Mouse (Mus musculus) liver, adult (tissue): ENCODE data around the gene Adh6a.

Source experiments
- GATA4 ChIP-seq: IDR thresholded peaks from 2 replicates; pipeline ENCODE4 v1.6.1; 2014; ENCODE audit warnings: mild to moderate bottlenecking, low read length; ENCODE audit not compliant: insufficient replicate concordance

Gene Adh6a

DNA sequence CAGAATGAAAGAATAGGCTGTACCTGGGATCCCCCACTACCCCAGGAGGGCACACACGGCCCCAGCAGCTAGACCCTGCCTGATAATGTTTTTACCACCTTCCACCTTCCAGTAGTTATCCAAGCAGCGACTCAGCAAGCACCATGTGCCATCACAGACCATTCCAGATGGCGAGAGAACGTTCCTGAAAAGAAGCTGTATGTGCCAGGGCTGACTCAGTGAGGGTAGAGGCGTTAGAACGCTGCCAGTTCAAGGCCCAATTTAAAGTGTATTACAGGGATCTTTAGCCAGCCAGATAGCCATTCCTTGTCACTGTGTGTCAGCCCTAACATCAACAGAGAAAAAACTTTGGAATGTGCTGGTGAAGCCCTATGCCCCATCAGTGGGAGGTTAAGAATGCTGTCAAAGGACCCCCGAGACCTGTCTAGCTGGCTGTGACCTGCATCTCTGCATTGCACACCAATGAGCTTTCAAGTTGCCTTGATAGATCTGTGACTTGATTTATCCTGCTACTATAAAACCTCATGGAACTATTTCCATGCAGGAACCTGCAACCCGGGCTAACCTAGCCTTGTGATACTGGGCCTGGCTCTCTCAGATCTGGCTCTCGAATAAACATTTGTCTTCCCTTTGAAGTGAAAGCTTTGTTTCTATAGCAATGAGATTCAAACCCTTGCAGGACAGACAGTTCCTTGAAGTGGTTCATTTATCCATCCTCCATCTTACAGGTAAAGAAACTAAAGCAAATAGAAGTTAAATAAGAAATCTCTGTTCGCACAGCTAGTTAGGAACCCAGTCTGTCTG, 7.4 kb upstream of the Adh6a start:
- TF ChIP-seq GATA4, result no peak

DNA sequence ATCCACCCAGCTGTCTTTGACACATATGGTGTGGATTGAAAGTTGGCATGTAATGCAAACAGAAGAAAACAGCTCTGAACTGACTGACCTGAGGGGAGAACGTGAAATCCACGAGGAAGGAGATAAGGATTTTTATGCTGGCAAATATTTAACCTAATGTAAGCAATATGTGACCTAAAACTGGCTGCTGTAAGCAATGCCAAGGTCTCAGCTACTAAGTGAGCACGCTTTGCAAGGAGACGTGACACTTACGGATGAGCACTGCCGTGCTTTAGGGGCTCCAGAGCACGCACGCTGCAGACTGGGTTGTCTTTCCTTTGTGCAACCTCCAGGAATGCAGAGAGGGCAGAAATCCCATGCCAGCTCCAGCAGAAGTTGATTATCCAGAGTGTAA, 6.8 kb upstream of the Adh6a start:
- peak; percentile 45; the same call in 1 of the 2 replicates for TF ChIP-seq GATA4

- TF ChIP-seq GATA4, result no peak
Observed at GRCm38 (mm10) chr3:138309910-138310309, 3.2 kb upstream of the Adh6a start.

DNA sequence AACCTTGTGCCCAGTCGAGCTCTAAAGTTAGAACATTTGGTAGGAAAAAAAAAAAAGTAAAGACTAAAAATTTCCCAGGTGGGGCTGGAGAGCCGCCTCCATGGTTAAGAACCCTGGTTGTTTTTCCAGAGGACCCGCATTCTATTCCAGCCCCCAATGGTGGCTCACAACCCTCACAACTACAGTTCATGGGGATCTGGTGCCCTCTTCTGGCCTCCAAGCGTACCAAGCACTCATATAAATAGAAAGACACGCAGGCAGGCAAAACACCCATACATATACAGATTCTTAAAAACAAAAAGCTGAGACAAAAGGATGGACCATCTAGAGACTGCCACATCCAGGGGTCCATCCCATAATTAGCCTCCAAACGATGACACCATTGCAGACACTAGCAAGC, 2.1 kb upstream of the Adh6a start:
- TF ChIP-seq GATA4, result no peak

DNA sequence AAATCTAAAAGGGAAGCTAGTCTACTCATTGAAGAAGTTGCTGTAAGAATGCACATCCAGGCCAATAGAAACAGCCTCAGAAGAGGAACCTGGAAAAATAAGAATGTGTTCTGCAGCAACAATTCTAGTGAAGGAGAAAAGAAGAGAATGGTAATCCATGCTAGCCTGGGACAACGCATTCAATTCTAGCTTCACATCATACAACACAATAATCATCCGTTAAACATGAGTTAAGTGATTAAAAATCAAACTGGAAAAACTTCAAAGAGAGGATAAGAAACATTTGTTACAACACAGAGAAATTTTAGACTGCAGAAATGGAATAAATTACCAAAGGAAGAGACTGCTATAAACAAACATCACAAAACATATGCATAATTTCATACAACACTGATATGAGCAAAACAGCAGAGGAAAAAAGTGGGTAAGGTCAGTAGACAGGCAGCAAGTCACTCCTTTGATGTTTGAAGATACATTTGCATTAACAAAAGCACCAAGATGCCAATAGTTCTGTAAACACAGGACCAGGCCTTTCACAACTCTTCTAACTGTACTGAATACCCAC, 3.9 kb downstream of the Adh6a start:
- no peak for TF ChIP-seq GATA4

DNA sequence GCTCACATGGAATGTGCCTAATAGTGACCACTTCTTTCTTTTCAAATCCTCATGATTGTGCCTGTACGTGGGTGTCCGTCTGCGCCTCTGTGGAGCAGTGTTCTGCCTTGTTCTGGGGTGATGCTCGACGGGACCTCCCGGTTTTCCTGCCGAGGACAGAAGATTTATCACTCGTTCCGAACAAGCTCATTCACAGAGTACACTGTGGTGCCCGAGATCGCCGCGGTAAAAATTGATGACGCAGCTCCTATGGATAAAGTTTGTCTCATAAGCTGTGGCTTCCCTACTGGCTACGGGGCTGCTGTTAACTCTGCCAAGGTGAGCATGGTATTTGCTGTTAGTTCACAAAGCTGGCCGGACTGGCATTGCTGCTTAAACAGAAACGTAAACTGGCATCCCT, 11.9 kb downstream of the Adh6a start:
- TF ChIP-seq GATA4, result no peak

- TF ChIP-seq GATA4, result no peak
Observed at GRCm38 (mm10) chr3:138325466-138325865, 12.4 kb downstream of the Adh6a start.

- TF ChIP-seq GATA4, result no peak
Observed at GRCm38 (mm10) chr3:138333910-138334309, 20.8 kb downstream of the Adh6a start.

- no peak for TF ChIP-seq GATA4
Observed at GRCm38 (mm10) chr3:138334320-138334719, 21.2 kb downstream of the Adh6a start.

DNA sequence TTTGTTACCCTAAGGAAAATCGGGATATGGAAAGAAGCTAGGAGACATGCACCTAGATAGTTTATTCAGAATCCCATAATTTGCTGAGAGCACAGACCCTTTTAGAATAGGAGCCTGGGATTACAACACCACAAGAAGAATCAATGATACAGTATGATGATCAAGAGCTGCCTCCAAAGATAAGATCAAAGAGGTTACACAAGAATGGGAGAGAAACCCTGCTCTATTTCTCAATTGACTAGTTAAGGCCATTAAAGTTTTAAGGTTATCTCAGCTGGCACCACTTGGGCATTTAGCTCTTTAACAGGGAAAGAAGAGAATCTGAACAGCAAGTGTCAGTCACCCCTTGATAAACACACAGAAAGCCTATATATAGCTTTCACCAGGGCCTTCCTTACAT, 22.5 kb downstream of the Adh6a start:
- peak; percentile 97 for TF ChIP-seq GATA4

GRCm38 (mm10) chr3:138336104-138336754, 23.1 kb downstream of the Adh6a start:
- peak; percentile 63; the same call in 1 of the 2 replicates for TF ChIP-seq GATA4

GRCm38 (mm10) chr3:138341471-138341870, 28.4 kb downstream of the Adh6a start, which contains the start of gene Adh6b:
Gene Adh6b (plus strand): TSS chr3:138341775.
- no peak for TF ChIP-seq GATA4

DNA sequence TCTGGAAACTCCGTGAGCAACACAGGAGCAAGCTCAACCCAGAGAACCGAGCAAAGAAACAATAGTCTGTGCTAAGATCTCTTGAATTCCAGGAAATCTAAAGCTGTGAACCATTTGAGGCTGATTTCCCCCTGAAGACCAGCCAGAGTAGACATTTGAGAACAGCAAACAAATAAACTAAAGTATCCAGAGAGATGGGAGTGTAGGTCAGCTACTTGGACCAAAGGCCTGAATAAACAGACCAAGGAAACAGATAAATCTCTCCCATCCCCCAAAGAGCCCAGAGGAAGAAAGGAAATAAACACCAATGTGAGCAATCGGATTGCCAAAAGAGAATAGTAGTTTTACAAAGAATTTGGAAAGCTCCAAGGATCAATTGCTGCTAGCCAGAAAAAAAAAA, 34.0 kb downstream of the Adh6a start:
- TF ChIP-seq GATA4, result no peak

DNA sequence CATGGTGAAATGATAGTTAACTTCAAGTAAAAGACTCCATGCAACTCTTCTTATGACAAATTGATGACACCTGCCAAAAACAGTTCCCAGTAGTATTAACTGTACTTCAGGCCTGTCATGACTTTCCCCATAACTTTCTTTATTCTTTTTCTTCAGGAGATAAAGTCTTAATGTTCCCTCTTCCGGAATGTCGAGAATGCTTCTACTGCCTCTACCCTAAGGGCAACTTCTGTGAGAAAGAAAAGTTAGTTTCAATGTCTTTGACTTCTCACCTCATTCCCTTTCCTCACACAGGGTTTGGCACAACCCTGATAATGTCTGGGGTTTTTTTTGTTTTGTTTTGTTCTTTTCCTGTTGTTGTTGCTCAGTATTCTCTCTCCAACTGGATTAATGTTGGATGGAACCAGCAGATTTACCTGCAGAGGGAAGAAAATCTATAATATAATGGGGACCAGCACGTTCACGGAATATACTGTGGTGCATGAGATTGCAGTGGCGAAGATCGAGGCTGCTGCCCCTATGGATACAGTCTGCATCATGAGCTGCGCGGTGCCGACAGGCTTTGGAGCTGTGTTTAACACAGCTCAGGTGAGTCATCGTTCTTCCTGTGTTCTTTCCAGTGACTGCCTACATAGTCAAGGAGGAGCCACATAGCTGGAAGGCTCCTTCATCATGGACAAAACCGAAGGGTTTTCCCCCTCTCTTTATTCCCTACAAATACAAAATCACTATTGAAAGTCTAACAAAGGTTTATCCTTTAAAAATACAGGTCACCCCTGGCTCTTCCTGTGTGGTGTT, 39.1 kb downstream of the Adh6a start:
- TF ChIP-seq GATA4, result no peak

DNA sequence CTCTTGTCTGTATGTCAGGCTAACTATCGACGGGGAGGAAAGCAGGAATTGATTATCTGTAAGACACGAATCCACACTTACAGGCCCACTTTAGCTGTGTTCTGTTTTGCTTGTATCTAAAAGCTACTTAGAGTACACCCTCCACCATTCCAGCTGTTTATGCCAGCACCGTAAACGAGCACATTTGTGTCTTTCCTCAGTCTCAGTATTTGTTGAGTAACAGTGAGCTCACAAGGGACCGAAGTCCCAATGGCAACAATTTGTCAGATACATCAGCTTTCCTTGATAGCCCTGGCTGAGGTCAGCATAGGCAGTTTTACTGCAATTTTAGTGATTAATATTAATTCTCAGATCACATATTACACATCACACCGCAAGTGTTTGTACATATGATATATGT, 45.8 kb downstream of the Adh6a start:
- no peak for TF ChIP-seq GATA4
